Mouse (Mus musculus) ovary, adult 2 months (tissue): Measurements from ENCODE around the gene Jmjd8. TPM values are rescaled to one million over a fixed set of nuclear protein-coding genes. Genes with fewer than 3 reads are reported as not detected.

Experiments used
- polyA plus RNA-seq: library from polyadenylated mRNA; depleted of rRNA; stranded (reverse); fragments of >200 nt; gene quantifications from 2 replicates; pipeline ENCODE4 v1.2.3, GENCODE M21; 2012; rRNA removed

Gene Jmjd8
- polyA plus RNA-seq, 1 experiment = 97.3 TPM

Other genes with a start within 250 kb of the Jmjd8 start
- gene Lmf1, start 249.8 kb upstream of the Jmjd8 start, polyA plus RNA-seq = 22.7 and 27.2 TPM in 2 replicates
- gene Gng13, start 111.7 kb upstream of the Jmjd8 start, polyA plus RNA-seq = 2.7 and 3.5 TPM in 2 replicates
- gene Chtf18, start 101.4 kb upstream of the Jmjd8 start, polyA plus RNA-seq = 12.0 and 22.1 TPM in 2 replicates
- 82.3 and 86.0 TPM in 2 replicates for gene Rpusd1, start 101.2 kb upstream of the Jmjd8 start, polyA plus RNA-seq
- gene Mslnl, start 92.8 kb upstream of the Jmjd8 start, polyA plus RNA-seq = 0.94 and 1.2 TPM in 2 replicates
- 33.2 and 39.7 TPM in 2 replicates for gene Msln, start 74.5 kb upstream of the Jmjd8 start, polyA plus RNA-seq
- 24.6 and 29.5 TPM in 2 replicates for gene Narfl, start 55.1 kb upstream of the Jmjd8 start, polyA plus RNA-seq
- gene Haghl, start 43.2 kb upstream of the Jmjd8 start, polyA plus RNA-seq = 86.4 and 90.9 TPM in 2 replicates
- gene Ccdc78, start 42.3 kb upstream of the Jmjd8 start, polyA plus RNA-seq = 17.5 and 18.6 TPM in 2 replicates
- 159 and 201 TPM in 2 replicates for gene Fam173a, start 36.0 kb upstream of the Jmjd8 start, polyA plus RNA-seq
- gene AC134908.4, start 33.2 kb upstream of the Jmjd8 start, polyA plus RNA-seq = 2.5 TPM in 1 of 2 replicates, not detected in the other
- gene Metrn, start 31.7 kb upstream of the Jmjd8 start, polyA plus RNA-seq = 100 and 135 TPM in 2 replicates
- gene Fbxl16, start 19.8 kb upstream of the Jmjd8 start, polyA plus RNA-seq = 5.4 and 6.6 TPM in 2 replicates
- 58.5 and 62.1 TPM in 2 replicates for gene Wdr24, start 5.2 kb upstream of the Jmjd8 start, polyA plus RNA-seq
- gene Stub1, start 4.5 kb downstream of the Jmjd8 start, polyA plus RNA-seq = 198 and 215 TPM in 2 replicates
- gene Rhbdl1, start 8.4 kb downstream of the Jmjd8 start, polyA plus RNA-seq = 62.2 and 86.4 TPM in 2 replicates
- 92.8 and 93.1 TPM in 2 replicates for gene Gm20683, start 12.9 kb downstream of the Jmjd8 start, polyA plus RNA-seq
- gene Rhot2, start 16.0 kb downstream of the Jmjd8 start, polyA plus RNA-seq = 128 and 135 TPM in 2 replicates
- gene Wdr90, start 32.6 kb downstream of the Jmjd8 start, polyA plus RNA-seq = 96.6 and 108 TPM in 2 replicates
- 280 and 319 TPM in 2 replicates for gene Mcrip2, start 39.9 kb downstream of the Jmjd8 start, polyA plus RNA-seq
- gene Mettl26, start 46.2 kb downstream of the Jmjd8 start, polyA plus RNA-seq = 252 TPM in 2 replicates
- gene Wfikkn1, start 52.0 kb downstream of the Jmjd8 start, polyA plus RNA-seq = 2.3 and 3.1 TPM in 2 replicates
- 55.7 and 59.0 TPM in 2 replicates for gene Rab40c, start 90.9 kb downstream of the Jmjd8 start, polyA plus RNA-seq
- 167 and 173 TPM in 2 replicates for gene Pigq, start 116.1 kb downstream of the Jmjd8 start, polyA plus RNA-seq
- gene Nhlrc4, start 116.1 kb downstream of the Jmjd8 start, polyA plus RNA-seq = 30.0 and 56.2 TPM in 2 replicates
- 0.11 and 0.17 TPM in 2 replicates for gene A930017K11Rik, start 123.7 kb downstream of the Jmjd8 start, polyA plus RNA-seq
- gene Capn15, start 156.9 kb downstream of the Jmjd8 start, polyA plus RNA-seq = 76.4 and 78.9 TPM in 2 replicates
- gene Rab11fip3, start 240.7 kb downstream of the Jmjd8 start, polyA plus RNA-seq = 38.3 and 41.6 TPM in 2 replicates